ENCODE assay signal across 20 mouse cellular contexts in genomic region chr7:136952608-136953007, GRCm38 (mm10). TPM values are rescaled to one million over a fixed set of nuclear protein-coding genes. Genes with fewer than 3 reads are reported as not detected.
A peak's percentile ranks its signal among the peaks of the same experiment; 100 is the strongest.
DNase-seq lines count a peak whose midpoint lies in the region; ATAC-seq and TF ChIP-seq lines count a peak whose summit lies in the region.
"Had no signal": no experiment of that assay in that cellular context is flagged by ENCODE, and none has a peak within 500 bp of the region (broad histone marks: within the 10 kb centered on the region; RNA-seq: fewer than 3 reads in every experiment).

No protein-coding gene starts in this region.

- no peak for ATAC-seq in kidney, postnatal 0 days (replicated peaks; ENCODE audit: low FRiP score, low read depth)
- ATAC-seq in kidney, embryonic 16.5 days (ENCODE audit: low FRiP score, low TSS enrichment) = no peak
- ATAC-seq in midbrain, embryonic 13.5 days = no peak
- no peak for ATAC-seq in midbrain, embryonic 16.5 days
- ATAC-seq: liver, postnatal 0 days; Patski had no signal

- TF ChIP-seq CTCF in kidney, postnatal 0 days (IDR thresholded peaks at IDR 0.05; ENCODE audit: low read depth) = no peak

- H3K9me3 ChIP-seq in kidney, postnatal 0 days (replicated peaks; ENCODE audit: low read length) = no peaks in the 10 kb centered on the region
- no peaks in the 10 kb centered on the region for H3K9me3 ChIP-seq in kidney, embryonic 16.5 days (ENCODE audit: low read length)
- no peaks in the 10 kb centered on the region for H3K9me3 ChIP-seq in midbrain, embryonic 13.5 days
- H3K9me3 ChIP-seq in midbrain, embryonic 16.5 days (replicated peaks; ENCODE audit: control insufficient read depth, low read length, poor library complexity, severe bottlenecking) = no peaks in the 10 kb centered on the region
- H3K9me3 ChIP-seq: hindbrain, embryonic 15.5 days; limb, embryonic 10.5 days; midbrain, embryonic 12.5 days had no signal

- no peak overlapping the region for H3K27ac ChIP-seq in kidney, postnatal 0 days
- H3K27ac ChIP-seq in kidney, embryonic 16.5 days (ENCODE audit: low read length) = no peak overlapping the region
- 0 out of 2 replicates have a peak overlapping the region, but pooled peaks have one; percentile 11 for H3K27ac ChIP-seq in midbrain, embryonic 13.5 days
- H3K27ac ChIP-seq in midbrain, embryonic 16.5 days (ENCODE audit: low read length) = no peak overlapping the region
- H3K27ac ChIP-seq: hindbrain, embryonic 15.5 days; limb, embryonic 10.5 days; midbrain, embryonic 12.5 days had no signal

- no peak overlapping the region for H3K4me2 ChIP-seq in kidney, postnatal 0 days (ENCODE audit: low read length)
- no peak overlapping the region for H3K4me2 ChIP-seq in kidney, embryonic 16.5 days (replicated peaks; ENCODE audit: low read depth, low read length)
- no peak overlapping the region for H3K4me2 ChIP-seq in midbrain, embryonic 13.5 days (replicated peaks)
- H3K4me2 ChIP-seq in midbrain, embryonic 16.5 days (ENCODE audit: low read length) = no peak overlapping the region
- H3K4me2 ChIP-seq: heart, embryonic 11.5 days; hindbrain, embryonic 15.5 days; midbrain, embryonic 12.5 days had no signal

- no peak overlapping the region for H3K9ac ChIP-seq in kidney, postnatal 0 days (ENCODE audit: low read depth, low read length)
- H3K9ac ChIP-seq in kidney, embryonic 16.5 days (replicated peaks; ENCODE audit: low read length) = no peak overlapping the region
- H3K9ac ChIP-seq in midbrain, embryonic 13.5 days (replicated peaks) = no peak overlapping the region
- H3K9ac ChIP-seq in midbrain, embryonic 16.5 days (ENCODE audit: low read depth, low read length) = no peak overlapping the region
- H3K9ac ChIP-seq: hindbrain, embryonic 15.5 days; liver, postnatal 0 days; midbrain, embryonic 12.5 days had no signal

- no peaks in the 10 kb centered on the region for H3K36me3 ChIP-seq in kidney, postnatal 0 days (ENCODE audit: insufficient read depth, low read length)
- H3K36me3 ChIP-seq in kidney, embryonic 16.5 days (ENCODE audit: insufficient read depth, low read length) = no peaks in the 10 kb centered on the region
- no peaks in the 10 kb centered on the region for H3K36me3 ChIP-seq in midbrain, embryonic 13.5 days
- H3K36me3 ChIP-seq in midbrain, embryonic 16.5 days (ENCODE audit: control insufficient read depth, insufficient read depth, low read length) = no peaks in the 10 kb centered on the region
- H3K36me3 ChIP-seq: hindbrain, embryonic 15.5 days; limb, embryonic 10.5 days; midbrain, embryonic 12.5 days had no signal

- no peak overlapping the region for H3K4me3 ChIP-seq in kidney, postnatal 0 days (replicated peaks; ENCODE audit: low read depth, low read length)
- no peak overlapping the region for H3K4me3 ChIP-seq in kidney, embryonic 16.5 days (ENCODE audit: low read length)
- H3K4me3 ChIP-seq in midbrain, embryonic 13.5 days (replicated peaks) = no peak overlapping the region
- H3K4me3 ChIP-seq in midbrain, embryonic 16.5 days (ENCODE audit: low read depth, low read length) = no peak overlapping the region
- H3K4me3 ChIP-seq: hindbrain, embryonic 15.5 days; limb, embryonic 10.5 days; midbrain, embryonic 12.5 days had no signal

- peak; percentile 47 for DNase-seq in embryo, embryonic 10.5 days (ENCODE audit: low spot score)
- no peak for DNase-seq in embryo, embryonic 9.5 days (ENCODE audit: extremely low spot score)
- DNase-seq in kidney, postnatal 0 days (ENCODE audit: low spot score) = peak; percentile 83
- DNase-seq in mesoderm, embryonic 11.5 days (ENCODE audit: low read depth, low spot score) = peak; percentile 32
- DNase-seq in natural killer cell, adult 2 months (ENCODE audit: low spot score in 2 of 2) = no peak
- DNase-seq: adrenal gland, adult 8-10 months; cerebellum, adult 9-11 months; heart, postnatal 10 days; kidney, postnatal 25 days; liver, postnatal 0 days; lung, postnatal 4 days; right cerebral cortex, adult 18-20 months had no signal

- WGBS in kidney, postnatal 0 days = 20% methylated on average over 7 of the region's 7 CpGs
- 15% methylated on average over 7 of the region's 7 CpGs for WGBS in kidney, embryonic 16.5 days
- WGBS in midbrain, embryonic 13.5 days = 59% methylated on average over 7 of the region's 7 CpGs
- 54% methylated on average over 7 of the region's 7 CpGs for WGBS in midbrain, embryonic 16.5 days

- no peaks in the 10 kb centered on the region for H3K4me1 ChIP-seq in kidney, postnatal 0 days (replicated peaks; ENCODE audit: insufficient read depth, low read length)
- H3K4me1 ChIP-seq in kidney, embryonic 16.5 days (ENCODE audit: insufficient read depth, low read length) = peaks cover 11% of the 10 kb centered on the region; the same call in 1 of the 2 replicates
- H3K4me1 ChIP-seq in midbrain, embryonic 13.5 days (replicated peaks) = peaks cover 23% of the 10 kb centered on the region
- H3K4me1 ChIP-seq in midbrain, embryonic 16.5 days (ENCODE audit: control insufficient read depth, insufficient read depth, low read length) = peaks cover 6% of the 10 kb centered on the region; the same call in 1 of the 2 replicates

- 0 out of 2 replicates have a peak, but pooled peaks cover 5% of the 10 kb centered on the region for H3K27me3 ChIP-seq in kidney, postnatal 0 days (ENCODE audit: insufficient read depth, low read length)
- H3K27me3 ChIP-seq in kidney, embryonic 16.5 days (ENCODE audit: insufficient read depth, low read length) = peaks cover 8% of the 10 kb centered on the region; the same call in 1 of the 2 replicates
- peaks cover 14% of the 10 kb centered on the region; the same call in 1 of the 2 replicates for H3K27me3 ChIP-seq in midbrain, embryonic 13.5 days
- H3K27me3 ChIP-seq in midbrain, embryonic 16.5 days (ENCODE audit: control insufficient read depth, insufficient read depth, low read depth, low read length) = no peaks in the 10 kb centered on the region
- H3K27me3 ChIP-seq: hindbrain, embryonic 15.5 days; Patski had no signal

RNA-seq across cellular contexts. Expression of gene Mgmt, which starts 58.2 kb away (rescaled TPM):
- polyA plus RNA-seq in kidney, postnatal 0 days (2015; fragmentation: Nextera tagmentation; extraction: Ambion mirVana) = 5.5 and 5.7 TPM in 2 replicates
- 6.5 and 6.6 TPM in 2 replicates for polyA plus RNA-seq in kidney, embryonic 16.5 days (2015; fragmentation: Nextera tagmentation; extraction: Ambion mirVana)
- 1.1 and 1.6 TPM in 2 replicates for polyA plus RNA-seq in midbrain, embryonic 13.5 days (2015; fragmentation: Nextera tagmentation; extraction: Ambion mirVana)
- 0.85 and 0.98 TPM in 2 replicates for polyA plus RNA-seq in midbrain, embryonic 16.5 days (2015; fragmentation: Nextera tagmentation; extraction: Ambion mirVana)
- polyA plus RNA-seq: Patski had no signal

Comparison
In these comparisons a context has a peak if more than half of its experiments do, and no peak if none do; other contexts are left out.
1. DNase-seq: peak in embryo, embryonic 10.5 days (single experiment), kidney, postnatal 0 days (single experiment) and mesoderm, embryonic 11.5 days (single experiment); none in embryo, embryonic 9.5 days (single experiment) and natural killer cell, adult 2 months (0 of 2).